Mouse (Mus musculus) spleen, adult 2 months (tissue): ENCODE data around the gene Nmd3. TPM values are rescaled to one million over a fixed set of nuclear protein-coding genes. Genes with fewer than 3 reads are reported as not detected.

ENCODE experiments used
- DNase-seq, 2 experiments: peaks; one replicate each; pipeline versions ENCODE4 v3.0.0 to v3.0.0-alpha.2; 2012 to 2021; ENCODE audit warnings: low spot score in 2 of 2, low read depth in 1 of 2
- H3K27ac ChIP-seq: fragments of 200-500 bp; 2 replicates; pipeline ENCODE4 v1.5.1; 2012; ENCODE audit warnings: low read length, inconsistent platforms; ENCODE audit not compliant: insufficient read depth
- H3K27me3 ChIP-seq: fragments of 200-500 bp; 2 replicates; pipeline ENCODE4 v1.6.1; 2012; ENCODE audit warnings: mild to moderate bottlenecking, moderate library complexity, low read length, inconsistent platforms; ENCODE audit not compliant: control insufficient read depth, insufficient read depth
- H3K36me3 ChIP-seq: fragments of 200-500 bp; 2 replicates; pipeline ENCODE4 v1.6.1; 2012; ENCODE audit warnings: mild to moderate bottlenecking, low read length, inconsistent platforms; ENCODE audit not compliant: control insufficient read depth, insufficient read depth
- H3K4me1 ChIP-seq: fragments of 200-500 bp; 2 replicates; pipeline ENCODE4 v1.6.1; 2011; ENCODE audit warnings: inconsistent platforms; ENCODE audit not compliant: control insufficient read depth, insufficient read depth, insufficient read length
- H3K4me3 ChIP-seq: fragments of 200-500 bp; 2 replicates; pipeline ENCODE4 v1.5.1; 2011; ENCODE audit warnings: mild to moderate bottlenecking, inconsistent platforms; ENCODE audit not compliant: insufficient read depth, insufficient read length; ENCODE audit errors: extremely low read depth
- CTCF ChIP-seq: fragments of 200-500 bp; IDR thresholded peaks from 2 replicates; pipeline ENCODE4 v1.5.1; 2011; ENCODE audit warnings: mild to moderate bottlenecking, inconsistent platforms; ENCODE audit not compliant: insufficient read depth, insufficient read length, insufficient replicate concordance; ENCODE audit errors: extremely low read depth
- POLR2A ChIP-seq: fragments of 200-500 bp; IDR thresholded peaks from 2 replicates; pipeline ENCODE4 v1.6.1; 2011; ENCODE audit warnings: low read depth, low read length, inconsistent platforms
- WGBS: fragments of 180-500 bp; shearing (Covaris S2); methylation state at CpG from one replicate; pipeline ENCODE4 v1.1.7; 2018; 5-methylcytosine and 5-hydroxymethylcytosine counted together
- polyA plus RNA-seq: library from polyadenylated mRNA; depleted of rRNA; stranded (reverse); fragments of >200 nt; gene quantifications from 2 replicates; pipeline ENCODE4 v1.2.3, GENCODE M21; 2012

The Nmd3 gene
- polyA plus RNA-seq, 1 experiment, result 29.5 TPM

GRCm38 (mm10) chr3:69761195-69761594 lies 39.4 kb downstream of the Nmd3 start:
- DNase-seq, result no peak
- peaks cover 3% of the 10 kb centered on the region for H3K36me3 ChIP-seq

DNA sequence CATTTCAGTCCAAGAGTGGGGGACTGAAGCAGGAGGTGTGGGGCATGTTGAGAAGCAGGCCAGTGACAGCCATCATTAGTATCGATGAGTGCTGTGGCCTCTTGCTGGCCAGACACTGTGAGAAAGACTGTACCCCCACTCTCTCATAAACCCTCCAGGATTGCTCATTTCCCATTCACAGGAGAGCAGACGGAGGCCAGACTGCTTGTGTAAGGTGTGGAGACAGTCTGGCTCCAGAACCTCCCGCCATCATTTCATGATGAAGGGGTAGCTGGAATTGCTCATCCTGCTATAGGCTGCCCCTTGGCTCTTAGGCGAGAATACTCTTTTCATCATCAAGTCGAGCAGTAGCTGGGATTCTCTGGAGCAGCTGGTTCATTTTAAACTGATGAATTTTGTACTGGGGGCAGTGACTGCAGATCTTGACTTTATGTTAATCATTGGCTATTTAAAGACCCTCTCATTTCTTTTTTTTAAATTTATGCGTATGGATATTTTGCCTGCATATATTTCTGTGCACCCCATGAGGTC lies 41.1 kb downstream of the Nmd3 start:
- Histone ChIP-seq H3K27me3 (no peaks in the 10 kb centered on the region), H3K27ac (no peak overlapping the region), H3K4me3 (no peak overlapping the region), H3K36me3 (peaks cover 3% of the 10 kb centered on the region), H3K4me1 (no peaks in the 10 kb centered on the region)
- WGBS, result 88% methylated on average over 6 of the region's 6 CpGs
- DNase-seq, result no peak
- TF ChIP-seq CTCF, result no peak

More at GRCm38 (mm10) chr3:69761195-69761594, 39.4 kb downstream of the Nmd3 start:
- Histone ChIP-seq H3K4me3 (no peak overlapping the region), H3K4me1 (no peaks in the 10 kb centered on the region), H3K27me3 (no peaks in the 10 kb centered on the region), H3K27ac (no peak overlapping the region)
- TF ChIP-seq CTCF, result no peak
- no peak for TF ChIP-seq POLR2A
- 90% methylated on average over 4 of the region's 4 CpGs for WGBS

DNA sequence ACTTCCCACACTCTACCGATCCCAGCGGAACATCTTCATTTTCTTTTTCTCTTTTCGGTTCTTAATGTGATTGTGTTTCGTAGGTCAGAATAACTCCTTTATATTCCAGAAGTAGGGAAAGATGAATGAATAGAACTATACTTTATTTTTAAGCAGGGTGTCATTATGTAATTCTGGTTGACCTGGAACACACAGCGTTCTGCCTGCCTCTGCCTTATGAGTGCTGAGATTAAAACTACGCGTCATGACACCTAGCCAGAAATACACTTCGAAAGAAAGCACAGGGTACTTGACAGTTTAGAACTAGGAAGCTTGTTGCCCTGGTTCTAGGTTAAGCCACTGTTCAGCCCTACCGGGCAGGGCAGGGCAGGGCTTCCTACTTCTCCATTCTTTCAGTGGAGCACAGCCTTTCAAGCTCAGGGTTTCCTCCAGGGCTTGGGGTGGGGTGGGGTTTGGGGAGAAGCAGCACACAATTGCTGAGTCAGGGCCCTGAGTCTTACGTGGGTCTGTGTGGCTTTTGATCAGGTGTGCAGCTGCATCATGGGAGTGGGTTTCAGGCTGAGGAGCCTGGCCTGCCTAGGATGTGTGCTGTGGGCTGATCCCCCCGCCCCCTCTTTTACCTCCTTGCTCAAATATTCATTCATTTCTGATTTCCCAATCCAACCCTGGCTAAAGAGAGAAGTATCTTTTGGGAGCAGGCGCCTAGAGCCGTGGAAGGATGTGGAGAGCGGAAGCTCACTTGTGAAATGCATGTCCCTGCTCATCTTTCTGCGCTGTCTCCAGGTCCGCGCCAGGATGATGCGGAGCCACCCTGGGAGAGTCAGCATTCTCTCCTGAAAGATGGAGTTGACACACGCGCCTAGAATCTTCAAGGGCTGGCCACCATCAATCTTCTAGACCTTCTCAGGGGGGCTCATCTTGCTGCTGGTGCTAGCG lies 42.1 kb downstream of the Nmd3 start:
- Histone ChIP-seq H3K4me1 (no peaks in the 10 kb centered on the region), H3K27ac (no peak overlapping the region), H3K36me3 (peaks cover 3% of the 10 kb centered on the region), H3K4me3 (no peak overlapping the region), H3K27me3 (no peaks in the 10 kb centered on the region)
- 82% methylated on average over 21 of the region's 21 CpGs for WGBS
- no peak for TF ChIP-seq CTCF
- no peak for TF ChIP-seq POLR2A
- no peak for DNase-seq

DNA sequence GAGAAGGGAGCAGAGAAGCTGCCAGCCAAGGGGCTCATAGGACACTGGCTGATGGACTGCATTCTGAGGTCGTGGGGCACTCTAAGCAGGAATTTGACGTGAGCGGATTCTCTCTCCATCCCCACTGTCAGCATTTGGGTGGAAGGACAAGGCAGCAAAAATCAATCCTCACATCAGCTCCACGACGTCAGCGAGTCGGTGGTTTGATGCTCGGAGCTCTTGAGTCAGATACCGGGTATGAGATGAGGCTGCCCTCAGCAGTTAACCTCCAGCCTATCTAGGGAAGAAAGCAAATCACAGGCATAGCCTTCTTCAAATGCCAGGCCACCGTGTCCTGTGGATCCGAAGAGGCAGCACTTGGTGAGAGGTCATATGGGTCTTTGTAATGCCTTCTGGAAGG lies 43.4 kb downstream of the Nmd3 start:
- DNase-seq, result no peak
- 95% methylated on average over 11 of the region's 11 CpGs for WGBS

GRCm38 (mm10) chr3:69769150-69769549 lies 47.4 kb downstream of the Nmd3 start:
- H3K4me3 ChIP-seq, result no peak overlapping the region
- H3K27me3 ChIP-seq, result no peaks in the 10 kb centered on the region
- H3K27ac ChIP-seq, result no peak overlapping the region
- 86% methylated on average over 4 of the region's 4 CpGs for WGBS
- no peaks in the 10 kb centered on the region for H3K4me1 ChIP-seq
- no peak for DNase-seq
- peaks cover 3% of the 10 kb centered on the region for H3K36me3 ChIP-seq
- TF ChIP-seq POLR2A (no peak), CTCF (no peak)

More for the DNA sequence above, 43.4 kb downstream of the Nmd3 start:
- no peak overlapping the region for H3K4me3 ChIP-seq
- no peak for TF ChIP-seq CTCF
- no peak for TF ChIP-seq POLR2A
- H3K36me3 ChIP-seq, result peaks cover 3% of the 10 kb centered on the region
- H3K27me3 ChIP-seq, result no peaks in the 10 kb centered on the region
- no peak overlapping the region for H3K27ac ChIP-seq
- no peaks in the 10 kb centered on the region for H3K4me1 ChIP-seq

DNA sequence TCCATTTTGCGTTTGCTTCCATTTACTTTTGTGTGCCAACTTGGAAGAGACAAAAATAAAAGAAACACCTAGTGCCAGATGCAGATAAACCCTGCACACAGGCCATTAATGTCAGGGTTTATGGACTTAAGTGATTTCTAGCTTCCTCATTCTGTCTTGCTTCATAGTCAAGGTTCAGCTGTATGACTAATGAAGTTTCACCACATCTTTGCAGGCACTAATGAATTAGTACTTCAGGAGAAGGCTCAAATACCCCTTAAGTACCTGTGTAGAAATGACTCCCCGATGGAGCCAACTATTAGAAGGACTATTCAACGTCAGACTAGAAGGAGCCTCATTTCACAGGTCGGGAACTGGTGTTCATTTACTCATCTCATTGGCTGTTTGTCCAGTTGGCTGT lies 51.6 kb downstream of the Nmd3 start:
- Histone ChIP-seq H3K27me3 (no peaks in the 10 kb centered on the region), H3K36me3 (no peaks in the 10 kb centered on the region), H3K27ac (no peak overlapping the region), H3K4me1 (no peaks in the 10 kb centered on the region), H3K4me3 (no peak overlapping the region)
- 68% methylated on average over 4 of the region's 4 CpGs for WGBS
- TF ChIP-seq CTCF, result no peak
- no peak for TF ChIP-seq POLR2A
- no peak for DNase-seq
